Mouse (Mus musculus) heart, embryonic 16.5 days (tissue): ENCODE data around the gene Olfr849. TPM values are rescaled to one million over a fixed set of nuclear protein-coding genes. Genes with fewer than 3 reads are reported as not detected.

Source experiments
- ATAC-seq: fragments of 200-750 bp; cut with Nextera tagmentation; replicated peaks from 2 replicates; pipeline ENCODE4 v1.8.0; 2017; ENCODE audit warnings: moderate number of reproducible peaks; ENCODE audit not compliant: insufficient read depth, low FRiP score; ENCODE audit errors: extremely low read depth
- H3K27ac ChIP-seq: fragments of 300-500 bp; sonication (generic); 2 replicates; pipeline ENCODE4 v1.5.1; 2014; ENCODE audit warnings: mild to moderate bottlenecking, low read length, control low read depth, moderate library complexity
- H3K27me3 ChIP-seq: fragments of 300-500 bp; sonication (generic); 2 replicates; pipeline ENCODE4 v1.6.1; 2014; ENCODE audit warnings: low read length, mixed read lengths; ENCODE audit not compliant: control insufficient read depth, insufficient read depth
- H3K36me3 ChIP-seq: fragments of 300-500 bp; sonication (generic); 2 replicates; pipeline ENCODE4 v1.6.1; 2014; ENCODE audit not compliant: control insufficient read depth, insufficient read depth
- H3K4me1 ChIP-seq: fragments of 300-500 bp; sonication (generic); 2 replicates; pipeline ENCODE4 v1.6.1; 2014; ENCODE audit warnings: low read length, mixed read lengths; ENCODE audit not compliant: control insufficient read depth, insufficient read depth
- H3K4me2 ChIP-seq: fragments of 300-500 bp; sonication (generic); 2 replicates; pipeline ENCODE4 v1.6.1; 2014; ENCODE audit warnings: low read depth, mild to moderate bottlenecking, control low read depth, low read length
- H3K4me3 ChIP-seq: fragments of 300-500 bp; sonication (generic); 2 replicates; pipeline ENCODE4 v1.5.1; 2014; ENCODE audit warnings: mild to moderate bottlenecking, control low read depth, low read length
- H3K9ac ChIP-seq: fragments of 300-500 bp; sonication (generic); 2 replicates; pipeline ENCODE4 v1.6.1; 2014; ENCODE audit warnings: low read length, control low read depth
- H3K9me3 ChIP-seq: fragments of 300-500 bp; sonication (generic); replicated peaks from 2 replicates; pipeline ENCODE4 v1.6.1; 2016; ENCODE audit warnings: low read length; ENCODE audit not compliant: control insufficient read depth
- WGBS: fragments of 180-500 bp; shearing (Covaris S2); extraction: QIAGEN DNeasy Blood & Tissue Kit; methylation state at CpG from one replicate; pipeline ENCODE4 v1.1.7; 2014; 5-methylcytosine and 5-hydroxymethylcytosine counted together
- polyA plus RNA-seq: library from polyadenylated mRNA; unstranded; fragments of >200 nt; fragmentation: Nextera tagmentation; extraction: Ambion mirVana; gene quantifications from 2 replicates; pipeline ENCODE4 v1.2.1, GENCODE M21; 2015

Olfr849 gene
- not detected in 2 replicates for polyA plus RNA-seq

DNA sequence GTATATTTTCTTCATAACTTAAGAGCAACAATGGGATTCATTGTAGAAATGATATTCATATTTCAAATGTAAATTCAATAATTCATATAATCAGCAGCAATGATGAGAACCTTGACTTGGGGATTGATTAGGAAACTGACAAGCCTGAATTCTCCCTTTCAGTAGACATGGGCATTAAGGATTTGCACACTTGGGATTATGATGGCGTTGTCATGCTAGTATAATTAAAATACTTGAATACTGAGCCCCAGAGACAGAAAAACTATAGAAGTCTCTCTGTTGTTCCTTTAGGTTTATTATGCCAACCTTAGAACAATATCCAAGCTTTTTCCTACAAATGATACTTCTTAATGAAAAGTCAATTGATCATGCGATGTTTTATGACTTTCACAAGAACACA is at the start of gene Olfr849:
Gene Olfr849 (plus strand): TSS at position 301 of the 400 bp plus-strand sequence.
- Histone ChIP-seq H3K9ac (no peak within 1 kb of the TSS), H3K4me1 (no peaks in the 10 kb centered on the region), H3K9me3 (peaks cover 17% of the 10 kb centered on the region), H3K4me3 (no peak within 1 kb of the TSS), H3K27me3 (no peaks in the 10 kb centered on the region), H3K4me2 (no peak within 1 kb of the TSS), H3K36me3 (no peaks in the 10 kb centered on the region), H3K27ac (no peak within 1 kb of the TSS)
- 76% methylated on average over 2 of the region's 2 CpGs for WGBS
- ATAC-seq: no peak

DNA sequence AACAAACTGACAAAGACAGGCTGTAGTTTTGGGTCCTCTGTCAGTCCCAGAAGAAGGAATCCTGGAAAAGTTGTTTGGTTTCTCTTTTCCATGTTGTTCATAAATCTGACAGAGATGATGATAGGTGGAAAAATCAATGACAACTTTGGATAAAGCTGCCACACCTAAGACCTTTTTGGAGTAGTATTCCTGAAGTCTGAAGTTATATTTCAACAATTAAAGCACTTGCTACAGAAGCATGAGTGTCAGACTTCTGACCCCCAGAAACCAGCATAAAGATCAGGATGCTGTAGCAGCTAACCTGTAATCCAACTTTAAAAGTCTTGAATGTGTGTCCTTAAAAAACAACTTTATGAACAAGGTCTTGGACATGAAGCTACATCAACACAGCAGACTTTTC is 38.1 kb downstream of the Olfr849 start, which contains the start of gene Olfr850:
Gene Olfr850 (minus strand): TSS at position 101 of the 400 bp plus-strand sequence.
- Histone ChIP-seq H3K4me2 (no peak within 1 kb of the TSS), H3K4me3 (no peak within 1 kb of the TSS), H3K4me1 (no peaks in the 10 kb centered on the region), H3K27ac (no peak within 1 kb of the TSS), H3K36me3 (no peaks in the 10 kb centered on the region), H3K9ac (no peak within 1 kb of the TSS), H3K9me3 (no peaks in the 10 kb centered on the region), H3K27me3 (no peaks in the 10 kb centered on the region)
- no peak for ATAC-seq

DNA sequence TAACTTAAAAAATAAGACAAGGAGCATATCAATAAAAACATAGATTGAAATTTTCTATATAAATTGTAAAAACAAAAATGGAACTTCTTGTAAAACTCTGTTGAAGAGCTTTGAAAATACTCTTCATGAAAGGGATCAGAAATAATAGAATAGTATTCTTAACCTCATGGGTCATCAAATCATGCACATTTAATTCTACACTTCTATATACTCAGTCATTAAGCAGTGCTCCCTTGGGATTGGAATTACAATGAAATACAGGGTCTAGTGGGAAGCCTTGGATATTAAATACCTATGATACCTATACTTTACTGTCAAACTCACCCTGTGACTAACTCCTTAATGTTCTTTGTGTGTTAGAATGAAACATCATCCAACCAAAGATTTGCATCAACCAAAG is 52.9 kb downstream of the Olfr849 start, which contains the start of gene Olfr851:
Gene Olfr851 (plus strand): TSS at position 301 of the 400 bp plus-strand sequence.
- H3K9me3 ChIP-seq: peaks cover 8% of the 10 kb centered on the region; the same call in 1 of the 2 replicates
- H3K4me1 ChIP-seq: no peaks in the 10 kb centered on the region
- no peak within 1 kb of the TSS for H3K27ac ChIP-seq
- H3K27me3 ChIP-seq: no peaks in the 10 kb centered on the region
- no peak for ATAC-seq
- H3K4me2 ChIP-seq: no peak within 1 kb of the TSS
- H3K36me3 ChIP-seq: no peaks in the 10 kb centered on the region
- no peak within 1 kb of the TSS for H3K9ac ChIP-seq
- H3K4me3 ChIP-seq: no peak within 1 kb of the TSS

Other genes with a start within 250 kb of the Olfr849 start
- gene Olfr843, start 188.3 kb upstream of the Olfr849 start, polyA plus RNA-seq: not detected in 2 replicates
- gene Olfr844, start 123.9 kb upstream of the Olfr849 start, polyA plus RNA-seq: not detected in 2 replicates
- not detected in 2 replicates for gene Olfr845, start 103.8 kb upstream of the Olfr849 start, polyA plus RNA-seq
- gene Olfr846, start 76.3 kb upstream of the Olfr849 start, polyA plus RNA-seq: not detected in 2 replicates
- not detected in 2 replicates for gene Olfr847, start 61.6 kb upstream of the Olfr849 start, polyA plus RNA-seq
- not detected in 2 replicates for gene Olfr850, start 38.0 kb downstream of the Olfr849 start, polyA plus RNA-seq
- gene Olfr851, start 53.0 kb downstream of the Olfr849 start, polyA plus RNA-seq: not detected in 2 replicates
- not detected in 2 replicates for gene Olfr853, start 100.8 kb downstream of the Olfr849 start, polyA plus RNA-seq
- gene Olfr854, start 127.1 kb downstream of the Olfr849 start, polyA plus RNA-seq: not detected in 2 replicates
- not detected in 2 replicates for gene Olfr855, start 142.4 kb downstream of the Olfr849 start, polyA plus RNA-seq
- gene Zfp317, start 181.8 kb downstream of the Olfr849 start, polyA plus RNA-seq: 19.1 and 19.6 TPM in 2 replicates